Mouse (Mus musculus) kidney, embryonic 15.5 days (tissue): Measurements from ENCODE around the gene Hoxd12. TPM values are rescaled to one million over a fixed set of nuclear protein-coding genes. Genes with fewer than 3 reads are reported as not detected.

Experiments
- ATAC-seq: fragments of 200-750 bp; cut with Nextera tagmentation; replicated peaks from 2 replicates; pipeline ENCODE4 v1.8.0; 2017; ENCODE audit warnings: moderate TSS enrichment; ENCODE audit not compliant: low FRiP score
- H3K27ac ChIP-seq: fragments of 300-500 bp; sonication (generic); 2 replicates; pipeline ENCODE4 v1.5.1; 2015; ENCODE audit warnings: mild to moderate bottlenecking, inconsistent platforms
- H3K27me3 ChIP-seq: fragments of 300-500 bp; sonication (generic); 2 replicates; pipeline ENCODE4 v1.6.1; 2015; ENCODE audit warnings: inconsistent platforms
- H3K36me3 ChIP-seq: fragments of 300-500 bp; sonication (generic); 2 replicates; pipeline ENCODE4 v1.6.1; 2015; ENCODE audit warnings: inconsistent platforms
- H3K4me1 ChIP-seq: fragments of 300-500 bp; sonication (generic); 2 replicates; pipeline ENCODE4 v1.6.1; 2015; ENCODE audit warnings: inconsistent platforms
- H3K4me2 ChIP-seq: fragments of 300-500 bp; sonication (generic); 2 replicates; pipeline ENCODE4 v1.6.1; 2015; ENCODE audit warnings: moderate library complexity, mild to moderate bottlenecking, inconsistent platforms
- H3K4me3 ChIP-seq: fragments of 300-500 bp; sonication (generic); replicated peaks from 2 replicates; pipeline ENCODE4 v1.5.1; 2015; ENCODE audit warnings: mild to moderate bottlenecking, inconsistent platforms
- H3K9ac ChIP-seq: fragments of 300-500 bp; sonication (generic); 2 replicates; pipeline ENCODE4 v1.6.1; 2015; ENCODE audit warnings: mild to moderate bottlenecking, inconsistent platforms
- H3K9me3 ChIP-seq: fragments of 300-500 bp; sonication (generic); replicated peaks from 2 replicates; pipeline ENCODE4 v1.6.1; 2016; ENCODE audit warnings: inconsistent platforms
- WGBS: fragments of 180-500 bp; shearing (Covaris S2); methylation state at CpG from one replicate; pipeline ENCODE4 v1.1.7; 2015; ENCODE audit warnings: mixed read lengths; 5-methylcytosine and 5-hydroxymethylcytosine counted together
- microRNA counts: library from miRNA; unstranded; fragments of <30 nt; microRNA quantifications from one replicate; lab custom pipeline; 2016
- microRNA-seq: library from miRNA; unstranded; fragments of <30 nt; microRNA quantifications from one replicate; pipeline ENCODE4, GENCODE M21; 2016
- polyA plus RNA-seq: library from polyadenylated mRNA; unstranded; fragments of >200 nt; fragmentation: Nextera tagmentation; extraction: Ambion mirVana; gene quantifications from 2 replicates; pipeline ENCODE4 v1.2.1, GENCODE M21; 2015

The Hoxd12 gene
- polyA plus RNA-seq, 1 experiment from 2014 or later: 6.4 TPM

GRCm38 (mm10) chr2:74721882-74722281, 47.1 kb downstream of the Hoxd12 start:
- H3K9ac ChIP-seq: peak overlapping the region; percentile 27; the same call in 1 of the 2 replicates
- peak overlapping the region; percentile 40 for H3K4me3 ChIP-seq

GRCm38 (mm10) chr2:74722949-74723348, 48.1 kb downstream of the Hoxd12 start:
- Histone ChIP-seq H3K9ac (peak overlapping the region; percentile 27), H3K27ac (peak overlapping the region; percentile 85), H3K4me3 (peak overlapping the region; percentile 40), H3K27me3 (no peaks in the 10 kb centered on the region), H3K4me1 (peaks cover 96% of the 10 kb centered on the region), H3K4me2 (peak overlapping the region; percentile 65), H3K36me3 (peaks cover 12% of the 10 kb centered on the region; the same call in 1 of the 2 replicates), H3K9me3 (no peaks in the 10 kb centered on the region)
- ATAC-seq: no peak
- WGBS: 41% methylated on average over 8 of the region's 8 CpGs

More at GRCm38 (mm10) chr2:74721882-74722281, 47.1 kb downstream of the Hoxd12 start:
- peaks cover 12% of the 10 kb centered on the region; the same call in 1 of the 2 replicates for H3K36me3 ChIP-seq
- peaks cover 90% of the 10 kb centered on the region for H3K4me1 ChIP-seq
- ATAC-seq: peak; percentile 14; the same call in 1 of the 2 replicates
- H3K27ac ChIP-seq: peak overlapping the region; percentile 85
- H3K9me3 ChIP-seq: no peaks in the 10 kb centered on the region
- peak overlapping the region; percentile 65 for H3K4me2 ChIP-seq
- no peaks in the 10 kb centered on the region for H3K27me3 ChIP-seq
- WGBS: 7% methylated on average over 6 of the region's 6 CpGs

GRCm38 (mm10) chr2:74724244-74725015, 49.6 kb downstream of the Hoxd12 start:
- Histone ChIP-seq H3K27me3 (no peaks in the 10 kb centered on the region), H3K9me3 (no peaks in the 10 kb centered on the region), H3K4me2 (peak overlapping the region; percentile 65), H3K36me3 (peaks cover 19% of the 10 kb centered on the region), H3K4me1 (peaks cover 96% of the 10 kb centered on the region), H3K4me3 (peak overlapping the region; percentile 40), H3K9ac (peak overlapping the region; percentile 26; the same call in 1 of the 2 replicates), H3K27ac (peak overlapping the region; percentile 85)
- no peak for ATAC-seq
- whole genome bisulfite sequencing: 42% methylated on average over 7 of the region's 7 CpGs

GRCm38 (mm10) chr2:74725171-74725570, 50.4 kb downstream of the Hoxd12 start:
- 44% methylated on average over 17 of the region's 17 CpGs for WGBS
- H3K9me3 ChIP-seq: no peaks in the 10 kb centered on the region
- peak overlapping the region; percentile 40 for H3K4me3 ChIP-seq
- peaks cover 91% of the 10 kb centered on the region for H3K4me1 ChIP-seq
- peaks cover 21% of the 10 kb centered on the region for H3K36me3 ChIP-seq
- H3K27me3 ChIP-seq: no peaks in the 10 kb centered on the region
- H3K9ac ChIP-seq: peak overlapping the region; percentile 21
- H3K4me2 ChIP-seq: peak overlapping the region; percentile 65
- no peak for ATAC-seq
- peak overlapping the region; percentile 85 for H3K27ac ChIP-seq

- H3K9me3 ChIP-seq: no peaks in the 10 kb centered on the region
- peak within 1 kb of the TSS; percentile 65 for H3K4me2 ChIP-seq
- H3K27ac ChIP-seq: peak within 1 kb of the TSS; percentile 85
- H3K27me3 ChIP-seq: no peaks in the 10 kb centered on the region
- 46% methylated on average over 5 of the region's 5 CpGs for WGBS
- ATAC-seq: no peak
- H3K4me3 ChIP-seq: peak within 1 kb of the TSS; percentile 40
- H3K9ac ChIP-seq: peak within 1 kb of the TSS; percentile 42
- peaks cover 89% of the 10 kb centered on the region for H3K4me1 ChIP-seq
- H3K36me3 ChIP-seq: peaks cover 34% of the 10 kb centered on the region
Measured at GRCm38 (mm10) chr2:74726551-74726950, 51.7 kb downstream of the Hoxd12 start, which contains the start of gene Gm28230. Gene Gm28230, plus strand, starts transcription at chr2:74726728.

GRCm38 (mm10) chr2:74726973-74727639, 52.3 kb downstream of the Hoxd12 start:
- Histone ChIP-seq H3K27ac (peak overlapping the region; percentile 85), H3K27me3 (no peaks in the 10 kb centered on the region), H3K9ac (peak overlapping the region; percentile 42), H3K4me2 (peak overlapping the region; percentile 65), H3K4me3 (peak overlapping the region; percentile 40), H3K9me3 (no peaks in the 10 kb centered on the region), H3K36me3 (peaks cover 34% of the 10 kb centered on the region), H3K4me1 (peaks cover 88% of the 10 kb centered on the region)
- peak; percentile 3; the same call in 1 of the 2 replicates for ATAC-seq
- WGBS: 9% methylated on average over 43 of the region's 43 CpGs

MicroRNAs encoded within 50 kb of the gene (microRNA counts, 519-probe panel; counts per million panel counts)
- 3,761 counts per million, percentile 93 among the panel's probes with 10 or more counts for microRNA mmu-miR-10b (lab: Ali Mortazavi, UCI)

Small RNAs within 50 kb of the gene (microRNA-seq; reads per million reads assigned to microRNA genes)
- not detected for gene Gm44463
- 71,887 reads per million, percentile 99 among the genes with 10 or more reads in this experiment for gene Mir10b

Other genes with a start within 250 kb of the Hoxd12 start
- gene Lnpk, start 95.6 kb upstream of the Hoxd12 start, polyA plus RNA-seq: 21.6 and 22.6 TPM in 2 replicates
- gene Evx2, start 15.5 kb upstream of the Hoxd12 start, polyA plus RNA-seq: not detected in 2 replicates
- gene Hoxd13, start 6.7 kb upstream of the Hoxd12 start, polyA plus RNA-seq: 0.23 and 0.95 TPM in 2 replicates
- gene Hoxd11, start 4.5 kb downstream of the Hoxd12 start, polyA plus RNA-seq: 25.1 and 26.3 TPM in 2 replicates
- 33.6 and 36.6 TPM in 2 replicates for gene Hoxd10, start 16.9 kb downstream of the Hoxd12 start, polyA plus RNA-seq
- gene Hoxd9, start 22.7 kb downstream of the Hoxd12 start, polyA plus RNA-seq: 38.1 and 40.7 TPM in 2 replicates
- gene Hoxd8, start 29.6 kb downstream of the Hoxd12 start, polyA plus RNA-seq: 36.4 and 40.8 TPM in 2 replicates
- gene Hoxd3, start 36.9 kb downstream of the Hoxd12 start, polyA plus RNA-seq: 15.2 and 15.9 TPM in 2 replicates
- 5.6 and 5.8 TPM in 2 replicates for gene Hoxd4, start 36.9 kb downstream of the Hoxd12 start, polyA plus RNA-seq
- 1.7 and 2.3 TPM in 2 replicates for gene Gm28230, start 51.7 kb downstream of the Hoxd12 start, polyA plus RNA-seq
- gene Hoxd1, start 88.0 kb downstream of the Hoxd12 start, polyA plus RNA-seq: 1.2 and 1.5 TPM in 2 replicates
- gene Mtx2, start 150.8 kb downstream of the Hoxd12 start, polyA plus RNA-seq: 137 and 151 TPM in 2 replicates